Mouse (Mus musculus) embryo, embryonic 10 days (tissue): Measurements from ENCODE around the gene Chmp6.
A peak's percentile ranks its signal among the peaks of the same experiment; 100 is the strongest.

ENCODE experiments used
- DNase-seq: peaks from one replicate; pipeline ENCODE4 v3.0.0-alpha.2; 2015; ENCODE audit warnings: low spot score

The Chmp6 gene

DNA sequence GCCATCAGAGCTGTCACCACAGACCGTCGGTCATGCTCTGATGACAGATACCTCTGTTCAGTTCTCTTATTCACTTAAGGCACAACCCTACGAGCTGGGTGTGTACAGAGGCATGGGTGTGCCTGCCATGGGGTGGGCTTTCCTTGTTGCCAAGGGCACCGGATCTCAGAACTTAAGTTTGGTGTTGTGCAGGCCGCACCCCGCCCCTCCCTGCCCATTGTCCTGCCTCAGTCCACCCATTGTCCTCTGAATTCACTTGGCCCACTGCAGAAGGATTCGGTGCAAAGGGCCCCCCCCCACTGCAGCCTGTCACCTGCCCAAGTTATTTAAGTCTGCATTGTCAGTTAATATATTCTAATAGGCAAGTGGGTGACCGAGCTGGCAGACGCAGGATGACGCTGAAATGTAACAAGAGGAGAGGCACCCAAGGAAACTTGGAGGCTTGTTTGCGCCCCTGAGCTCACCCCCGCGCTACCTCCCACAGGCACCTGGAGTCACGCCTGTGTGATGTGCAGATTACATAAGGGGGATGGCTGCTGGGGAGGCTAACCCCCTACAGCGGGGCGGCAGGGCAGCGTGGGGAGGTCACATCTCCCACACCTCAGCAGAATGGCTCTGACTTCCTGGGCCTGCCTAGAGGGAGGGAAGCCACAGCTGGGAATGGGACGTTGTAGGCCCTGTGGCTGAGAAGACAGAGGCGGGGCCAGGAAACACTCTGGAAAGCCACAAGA lies 24.7 kb downstream of the Chmp6 start:
- no peak for DNase-seq

DNA sequence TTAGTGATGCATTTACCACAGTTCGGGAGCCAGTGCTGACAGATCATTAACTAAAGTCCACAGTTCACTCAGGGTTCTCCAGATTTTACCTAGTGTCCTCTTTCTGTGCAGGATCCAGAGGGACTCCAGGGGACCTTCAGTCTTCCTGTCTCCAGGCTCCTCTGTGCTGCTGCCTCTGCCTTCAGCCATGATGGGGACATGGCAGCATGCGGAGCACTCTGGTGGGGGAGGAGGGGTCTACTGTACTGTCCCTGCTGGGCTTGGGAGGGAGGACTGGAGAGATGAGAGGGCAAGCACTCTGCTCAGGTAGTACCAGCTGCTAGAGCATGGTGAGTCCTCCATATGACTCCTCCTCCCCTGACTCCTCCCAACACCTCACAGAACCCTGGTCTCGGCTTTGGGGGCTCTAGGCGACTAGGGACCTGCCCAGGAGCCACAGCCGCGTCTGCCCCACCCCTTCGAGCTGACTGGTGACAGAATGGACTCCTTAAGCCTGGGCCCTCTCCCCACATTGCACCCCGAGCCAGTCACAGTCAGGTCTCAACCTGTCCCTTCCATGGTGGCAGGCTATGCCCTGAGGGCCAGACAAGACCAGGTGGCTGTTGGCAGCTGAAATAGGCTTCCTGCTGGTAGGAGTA lies 26.0 kb downstream of the Chmp6 start:
- DNase-seq: no peak

GRCm38 (mm10) chr11:119939711-119940106 lies 26.5 kb downstream of the Chmp6 start:
- no peak for DNase-seq

GRCm38 (mm10) chr11:119940142-119940541 lies 26.9 kb downstream of the Chmp6 start:
- DNase-seq: no peak

DNA sequence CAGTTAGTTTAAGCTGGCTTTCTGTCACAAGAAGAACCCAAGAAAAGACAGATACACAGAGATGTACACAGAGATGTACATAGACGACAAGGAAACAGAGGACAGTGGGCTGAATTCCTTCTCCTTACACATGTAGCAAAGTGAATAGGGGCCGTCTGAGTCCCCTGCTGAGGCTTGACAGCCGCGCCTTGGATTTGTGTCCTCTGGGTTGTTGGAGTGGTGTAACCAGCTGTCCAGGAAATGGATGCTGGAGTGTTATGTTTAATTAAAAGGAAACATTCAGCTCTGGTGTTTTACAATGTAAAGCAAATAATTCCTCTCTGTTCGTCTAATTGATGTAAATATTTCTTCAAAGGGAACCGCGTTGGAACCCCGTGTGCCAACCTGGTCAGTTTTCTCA lies 28.6 kb downstream of the Chmp6 start:
- no peak for DNase-seq

DNA sequence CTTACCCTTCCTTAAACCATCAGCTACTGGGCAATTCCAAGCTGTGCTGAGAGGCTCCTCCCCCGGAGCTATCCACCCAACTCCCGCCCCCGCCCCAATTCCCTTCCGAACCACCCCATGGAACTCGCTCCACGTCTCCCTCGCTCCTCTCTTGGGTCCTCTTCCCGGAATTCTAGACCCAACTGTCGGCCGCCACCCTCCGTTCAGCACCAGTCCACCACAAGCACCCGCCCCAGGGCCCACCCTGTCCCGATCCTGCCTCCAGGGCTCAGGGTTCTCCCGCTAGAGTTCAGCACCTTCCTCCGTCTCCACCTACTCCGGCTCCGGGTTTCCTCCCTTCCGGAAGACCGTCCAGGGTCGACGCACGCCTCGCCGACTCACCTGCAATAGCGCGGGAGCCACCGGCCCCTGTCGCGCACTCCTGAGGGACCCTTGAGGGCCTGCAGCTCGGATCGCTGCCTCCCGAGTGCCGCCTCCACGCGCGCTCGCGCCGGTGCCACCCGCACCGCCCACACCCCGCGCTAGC lies 29.0 kb downstream of the Chmp6 start:
- peak; percentile 73 for DNase-seq

- peak; percentile 98 for DNase-seq
Observed at GRCm38 (mm10) chr11:119942727-119943427, 29.6 kb downstream of the Chmp6 start, which contains the start of gene Baiap2. Gene Baiap2 (plus strand): TSS chr11:119942763.

DNA sequence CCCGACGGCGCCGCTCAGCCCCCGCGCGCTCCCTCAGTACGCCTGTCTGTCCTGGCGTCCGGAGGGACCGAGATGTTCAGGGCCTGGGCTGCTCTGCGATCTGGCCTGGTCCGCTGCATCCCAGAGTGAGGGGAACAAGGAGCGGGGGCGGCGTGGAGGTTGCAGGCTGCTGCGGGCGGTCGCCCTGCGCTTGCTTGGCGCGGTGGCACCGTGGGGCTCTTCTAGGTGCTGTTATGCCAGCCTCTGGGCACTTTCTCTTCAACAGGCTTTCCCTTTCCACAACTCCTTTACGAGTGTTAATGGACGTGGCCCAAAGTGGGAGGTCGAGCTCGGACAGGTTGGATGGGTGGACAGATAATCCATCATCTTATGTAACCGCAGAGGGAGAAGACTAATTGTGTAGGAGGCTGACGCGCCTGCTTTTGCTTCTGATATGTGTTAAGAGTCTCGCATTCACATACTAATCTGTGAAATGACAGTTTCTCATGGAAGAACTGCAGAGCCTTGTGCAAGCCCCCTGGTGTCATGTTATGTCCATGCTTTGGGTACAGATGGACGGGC lies 30.3 kb downstream of the Chmp6 start:
- DNase-seq: peak; percentile 54

DNA sequence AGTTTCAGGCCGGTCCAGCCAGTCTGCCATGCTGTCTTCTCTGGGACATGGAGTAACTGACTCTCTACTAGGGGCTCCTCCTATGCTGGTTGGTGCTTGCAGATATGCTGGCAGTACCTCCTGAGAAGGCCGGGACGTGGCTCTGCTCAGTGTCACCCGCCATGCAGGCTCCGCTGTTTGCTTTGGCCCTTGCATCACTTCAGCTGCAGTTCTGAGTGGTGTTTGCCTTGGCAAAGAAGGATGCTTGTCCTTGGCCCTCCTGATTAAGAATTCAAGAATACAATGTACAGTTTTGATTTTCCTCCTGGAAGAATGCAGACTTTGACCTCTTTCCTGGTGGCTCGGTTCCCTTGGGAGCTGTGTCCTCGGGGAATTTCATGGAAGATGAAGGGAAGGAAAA lies 32.1 kb downstream of the Chmp6 start:
- DNase-seq: no peak

DNA sequence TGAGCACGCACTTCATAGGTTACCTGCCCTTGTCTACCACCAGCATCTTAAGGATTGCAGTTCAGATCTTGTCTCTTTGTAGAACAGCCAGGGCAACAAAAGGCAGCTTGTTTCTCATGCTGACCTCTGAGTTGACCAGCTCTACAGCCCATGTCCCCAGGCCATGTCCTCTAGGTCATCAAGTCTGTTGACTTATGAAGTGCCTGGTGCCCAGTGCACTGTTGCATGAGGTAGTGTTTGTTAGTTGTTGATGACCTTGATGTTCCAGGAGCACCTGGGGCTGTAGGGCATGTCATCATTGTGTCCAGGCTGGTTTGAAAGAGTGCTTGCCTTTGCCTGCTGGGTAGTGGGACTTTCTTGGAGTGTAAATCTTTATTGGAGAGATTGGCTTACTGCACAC lies 34.2 kb downstream of the Chmp6 start:
- DNase-seq: no peak

DNA sequence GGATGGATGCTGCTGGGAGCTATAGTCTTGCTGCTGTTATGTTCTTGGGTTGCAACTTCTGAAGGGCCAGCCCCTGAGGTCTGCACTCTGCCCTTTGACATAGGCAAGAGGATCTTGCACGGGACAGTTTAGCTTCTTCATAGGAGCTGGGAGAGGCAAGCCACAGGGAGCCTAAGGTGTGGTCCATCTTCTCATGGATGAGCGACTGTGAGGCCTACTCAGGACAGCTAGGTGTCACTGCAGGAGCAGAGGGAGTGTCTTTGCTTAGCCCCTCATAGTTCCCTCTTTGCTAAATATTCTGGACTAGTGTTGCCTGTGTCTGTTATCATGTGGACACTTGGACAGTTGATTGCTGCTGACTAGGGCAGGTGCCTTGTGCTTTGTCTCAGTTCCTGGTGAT lies 34.7 kb downstream of the Chmp6 start:
- DNase-seq: no peak

DNA sequence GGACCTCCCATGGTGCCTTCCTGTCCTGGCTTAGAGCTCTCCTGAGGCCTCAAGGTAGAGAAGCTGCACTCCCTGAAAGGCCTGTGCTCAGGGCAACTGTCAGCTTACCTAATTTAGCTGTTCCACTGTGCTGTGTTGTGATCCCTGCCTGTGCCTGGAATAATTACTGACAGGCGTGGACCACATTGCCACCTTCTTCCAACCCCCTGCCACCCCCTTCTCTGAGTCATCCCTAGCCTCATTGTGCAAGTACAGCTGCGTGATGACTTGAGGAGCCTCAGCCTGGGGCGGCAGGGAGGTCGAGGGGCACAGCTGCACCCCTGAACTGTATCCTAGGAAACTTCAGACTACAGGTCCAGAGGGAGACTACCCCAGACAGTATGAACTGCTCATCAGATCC lies 35.1 kb downstream of the Chmp6 start:
- no peak for DNase-seq

- no peak for DNase-seq
Observed at GRCm38 (mm10) chr11:119948803-119949202, 35.6 kb downstream of the Chmp6 start.

GRCm38 (mm10) chr11:119950535-119950934 lies 37.3 kb downstream of the Chmp6 start:
- DNase-seq: no peak

- no peak for DNase-seq
Observed at GRCm38 (mm10) chr11:119951326-119951725, 38.1 kb downstream of the Chmp6 start.

- no peak for DNase-seq
Observed at GRCm38 (mm10) chr11:119952429-119953224, 39.4 kb downstream of the Chmp6 start.

DNA sequence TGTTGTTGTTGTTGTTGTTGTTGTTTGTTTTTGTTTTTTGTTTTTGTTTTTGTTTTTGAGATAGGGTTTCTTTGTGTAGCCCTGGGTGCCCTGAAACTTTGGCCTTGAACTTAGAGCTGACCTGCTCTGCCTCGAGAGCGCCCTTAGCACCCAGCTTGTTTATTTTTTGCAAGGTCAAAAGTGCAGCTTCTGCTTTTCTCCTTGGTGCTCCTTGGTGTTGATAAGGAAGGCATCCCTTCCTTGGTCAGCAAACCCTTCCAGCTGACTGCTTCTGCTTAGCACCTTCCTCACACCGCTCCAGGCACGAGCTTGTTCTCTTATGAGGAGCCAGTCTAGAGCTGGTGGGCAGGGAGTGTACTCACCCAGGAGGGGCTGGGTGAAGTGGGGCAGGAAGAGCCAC lies 41.0 kb downstream of the Chmp6 start:
- no peak for DNase-seq

DNA sequence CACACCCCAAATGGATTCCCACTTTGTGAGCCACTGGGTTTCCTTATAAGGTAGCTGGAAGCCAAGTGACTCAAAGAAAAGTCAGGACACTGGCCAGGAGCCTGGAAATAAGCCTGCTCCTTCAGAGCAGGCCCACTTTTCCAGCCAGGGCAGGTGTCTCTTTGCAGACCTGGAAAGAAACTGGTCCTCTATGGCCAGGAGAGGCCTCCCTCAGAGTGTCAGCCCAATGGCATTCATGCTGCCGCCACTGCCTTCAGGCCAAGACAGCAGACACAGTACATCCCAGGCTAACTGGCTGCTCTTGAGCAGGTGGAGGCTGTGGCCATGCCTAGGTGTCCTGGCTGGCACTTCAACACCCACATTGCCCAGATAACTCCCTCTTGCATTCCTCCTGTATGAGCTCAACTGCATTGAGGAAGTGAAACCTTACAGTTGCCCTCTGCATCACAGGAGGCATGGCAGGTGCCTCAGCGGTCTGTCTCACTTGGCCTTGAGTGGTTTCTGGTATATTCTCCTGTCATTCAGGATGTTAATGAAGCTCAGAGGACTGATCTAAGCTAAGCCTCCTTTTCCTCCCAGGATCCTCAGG lies 41.6 kb downstream of the Chmp6 start:
- DNase-seq: no peak

DNA sequence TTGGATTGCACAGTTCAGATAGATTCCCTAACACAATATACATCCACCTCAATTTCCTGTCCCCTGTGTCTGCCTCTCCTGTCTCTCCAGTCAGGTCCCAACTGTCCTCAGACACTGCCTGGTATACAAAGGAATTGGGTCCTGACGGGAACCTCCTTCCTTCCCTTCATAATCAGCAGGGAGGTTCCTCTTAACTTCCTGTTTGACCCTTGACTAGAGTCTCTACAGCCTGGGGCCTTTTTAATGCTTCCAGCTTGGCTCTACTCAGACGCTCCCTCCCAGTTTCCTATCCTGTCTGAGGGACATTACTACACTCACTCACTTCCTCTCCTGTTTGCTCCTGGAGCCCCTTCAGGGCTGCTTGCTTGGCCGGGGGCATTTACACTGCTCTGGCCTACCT lies 42.2 kb downstream of the Chmp6 start:
- no peak for DNase-seq

DNA sequence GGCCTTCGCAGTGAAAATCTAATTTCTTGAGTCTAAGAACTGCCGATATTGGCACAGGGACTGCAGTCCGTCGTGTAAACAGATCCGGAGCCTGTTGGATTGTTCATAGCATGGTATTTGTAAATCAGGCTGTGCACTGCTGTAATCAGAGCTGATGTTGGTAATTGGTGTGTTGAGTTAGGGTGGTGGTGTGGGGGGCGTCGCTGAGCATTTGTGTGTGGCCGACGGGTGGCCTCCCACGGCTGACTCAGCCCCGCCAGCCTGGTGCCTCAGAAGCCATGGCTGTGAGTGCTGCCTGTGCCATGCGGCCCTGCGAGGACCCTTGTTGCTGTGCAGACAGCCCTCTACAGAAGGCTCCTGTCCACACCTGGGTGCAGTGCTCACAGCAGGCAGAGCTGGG lies 43.3 kb downstream of the Chmp6 start:
- DNase-seq: no peak

- no peak for DNase-seq
Observed at GRCm38 (mm10) chr11:119958856-119959255, 45.6 kb downstream of the Chmp6 start.
